In the genomic region with DNA sequence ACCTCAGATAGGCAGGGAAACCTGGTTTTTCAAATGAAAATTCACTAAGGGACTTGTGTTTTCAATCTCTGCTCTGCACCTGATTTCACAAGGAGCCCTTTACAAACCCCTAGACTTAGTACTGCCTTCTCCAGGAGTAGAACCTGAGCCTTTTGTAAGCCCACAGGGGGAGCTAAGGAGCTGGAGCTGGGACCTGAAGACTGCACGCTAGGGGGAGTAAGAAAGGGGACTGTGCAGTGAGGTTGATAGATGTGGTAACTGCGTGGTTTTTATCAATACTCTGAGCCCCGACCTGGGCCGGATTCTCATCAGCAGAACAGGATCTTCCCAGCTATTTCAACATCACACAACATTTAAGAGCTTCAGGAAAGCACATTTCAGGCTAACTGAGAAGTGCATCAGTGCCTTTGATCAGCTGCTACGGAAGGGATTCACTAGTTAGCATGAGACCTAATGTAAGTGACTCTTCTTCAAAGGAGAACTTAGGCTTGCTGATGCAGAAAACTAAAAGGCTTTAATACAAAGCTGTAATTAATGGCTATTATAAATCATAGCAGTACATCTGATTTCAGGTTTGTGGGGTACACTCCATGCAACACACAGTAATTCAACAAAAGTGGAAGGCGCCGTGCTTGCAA, we compare ENCODE assay signal across 9 mouse cellular contexts.
A peak's percentile ranks its signal among the peaks of the same experiment; 100 is the strongest.
DNase-seq lines count a peak whose midpoint lies in the region; ATAC-seq and TF ChIP-seq lines count a peak whose summit lies in the region.
"Had no signal": no experiment of that assay in that cellular context is flagged by ENCODE, and none has a peak within 500 bp of the region (broad histone marks: within the 10 kb centered on the region; RNA-seq: fewer than 3 reads in every experiment).

No protein-coding gene starts in this region.

- no peaks in the 10 kb centered on the region for H3K36me3 ChIP-seq in lung, postnatal 0 days (ENCODE audit: insufficient read depth, low read length)
- H3K36me3 ChIP-seq in liver, embryonic 12.5 days, result no peaks in the 10 kb centered on the region

- H3K9ac ChIP-seq in lung, postnatal 0 days (replicated peaks; ENCODE audit: low read depth), result no peak overlapping the region
- no peak overlapping the region for H3K9ac ChIP-seq in liver, embryonic 12.5 days

- DNase-seq in lung, postnatal 0 days (ENCODE audit: low spot score), result peak; percentile 44
- no peak for DNase-seq in lung, adult 18-20 months
- peak; percentile 76 for DNase-seq in thymus, postnatal 25 days
- DNase-seq in adrenal gland, postnatal 10 days, result no peak
- DNase-seq in MN1 (ENCODE audit: low spot score), result no peak
- DNase-seq in layer of hippocampus, adult 8-10 months (ENCODE audit: low spot score in 2 of 2), result no peak
- DNase-seq: gastrocnemius, postnatal 10 days had no signal

- WGBS in lung, postnatal 0 days, result 61% methylated on average over 7 of the region's 7 CpGs
- 41% methylated on average over 7 of the region's 7 CpGs for WGBS in liver, embryonic 12.5 days (ENCODE audit: insufficient replicate concordance)

- H3K27ac ChIP-seq in lung, postnatal 0 days (ENCODE audit: low read length), result no peak overlapping the region
- H3K27ac ChIP-seq in liver, embryonic 12.5 days, result peak overlapping the region; percentile 11; the same call in 1 of the 2 replicates

- H3K4me2 ChIP-seq in lung, postnatal 0 days (replicated peaks; ENCODE audit: low read depth, low read length), result no peak overlapping the region
- no peak overlapping the region for H3K4me2 ChIP-seq in liver, embryonic 12.5 days

- H3K4me1 ChIP-seq in lung, postnatal 0 days (ENCODE audit: insufficient read depth, low read depth, low read length), result no peaks in the 10 kb centered on the region
- peaks cover 9% of the 10 kb centered on the region for H3K4me1 ChIP-seq in liver, embryonic 12.5 days

- peak; percentile 32; the same call in 1 of the 2 replicates for ATAC-seq in lung, postnatal 0 days
- ATAC-seq in activated CD4-positive, CD25-positive, alpha-beta regulatory T cell, adult 4 months, result peak; percentile 81
- ATAC-seq in liver, embryonic 12.5 days, result peak; percentile 83

- H3K4me3 ChIP-seq in lung, postnatal 0 days (ENCODE audit: low read depth, low read length), result no peak overlapping the region
- H3K4me3 ChIP-seq in liver, embryonic 12.5 days, result no peak overlapping the region

- peak; percentile 70 for TF ChIP-seq CTCF in lung, postnatal 0 days (IDR thresholded peaks at IDR 0.05)

- TF ChIP-seq EP300 in lung, postnatal 0 days (IDR thresholded peaks at IDR 0.05), result no peak

- no peaks in the 10 kb centered on the region for H3K9me3 ChIP-seq in lung, postnatal 0 days (ENCODE audit: low read length)
- H3K9me3 ChIP-seq in liver, embryonic 12.5 days (replicated peaks), result no peaks in the 10 kb centered on the region

- H3K27me3 ChIP-seq in lung, postnatal 0 days (replicated peaks; ENCODE audit: insufficient read depth, low read length), result no peaks in the 10 kb centered on the region
- H3K27me3 ChIP-seq in liver, embryonic 12.5 days (replicated peaks), result no peaks in the 10 kb centered on the region

Comparison
In these comparisons a context has a peak if more than half of its experiments do, and no peak if none do; other contexts are left out.
1. DNase-seq: peak in lung, postnatal 0 days (single experiment) and thymus, postnatal 25 days (single experiment); none in lung, adult 18-20 months (0 of 2), adrenal gland, postnatal 10 days (single experiment), MN1 (single experiment) and layer of hippocampus, adult 8-10 months (0 of 2).
2. ATAC-seq: peak in every context shown above with its lines; median percentile 83 in liver, embryonic 12.5 days; 81 in activated CD4-positive, CD25-positive, alpha-beta regulatory T cell, adult 4 months; 32 in lung, postnatal 0 days.